Mouse (Mus musculus) thymus, postnatal 4 days (tissue): ENCODE measurements around the gene Ap5s1.
"Not testable (repeated sequence)": the region's sequence is repeated elsewhere in the genome, so short reads cannot be mapped to it uniquely, and the experiment has no call there.

Experiments
- DNase-seq: peaks from one replicate; pipeline ENCODE4 v3.0.0; 2021

Gene Ap5s1

GRCm38 (mm10) chr2:131223569-131223968, 16.7 kb downstream of the Ap5s1 start:
- DNase-seq: no peak

- no peak for DNase-seq
Observed at GRCm38 (mm10) chr2:131225178-131225577, 18.3 kb downstream of the Ap5s1 start.

- not testable (repeated sequence) for DNase-seq
Observed at GRCm38 (mm10) chr2:131226669-131227068, 19.8 kb downstream of the Ap5s1 start.

GRCm38 (mm10) chr2:131227243-131227642, 20.4 kb downstream of the Ap5s1 start:
- DNase-seq: no peak

- no peak for DNase-seq
Observed at GRCm38 (mm10) chr2:131232558-131232957, 25.7 kb downstream of the Ap5s1 start.

- peak; percentile 96 for DNase-seq
Observed at GRCm38 (mm10) chr2:131233307-131234126, 26.6 kb downstream of the Ap5s1 start, which contains the start of gene Mavs. TSS of gene Mavs (plus strand) at chr2:131234063.

GRCm38 (mm10) chr2:131234127-131234650, 27.3 kb downstream of the Ap5s1 start:
- no peak for DNase-seq

GRCm38 (mm10) chr2:131234970-131235635, 28.2 kb downstream of the Ap5s1 start:
- DNase-seq: no peak

GRCm38 (mm10) chr2:131242180-131242579, 35.3 kb downstream of the Ap5s1 start:
- no peak for DNase-seq

GRCm38 (mm10) chr2:131242929-131243328, 36.1 kb downstream of the Ap5s1 start:
- DNase-seq: no peak

- DNase-seq: peak; percentile 70
Observed at GRCm38 (mm10) chr2:131253681-131254328, 46.9 kb downstream of the Ap5s1 start.

GRCm38 (mm10) chr2:131254329-131254713, 47.4 kb downstream of the Ap5s1 start:
- no peak for DNase-seq

GRCm38 (mm10) chr2:131255738-131256137, 48.9 kb downstream of the Ap5s1 start:
- peak; percentile 53 for DNase-seq

- DNase-seq: no peak
Observed at GRCm38 (mm10) chr2:131258693-131259092, 51.8 kb downstream of the Ap5s1 start.

- DNase-seq: no peak
Observed at GRCm38 (mm10) chr2:131260544-131261307, 53.8 kb downstream of the Ap5s1 start.

- no peak for DNase-seq
Observed at GRCm38 (mm10) chr2:131261481-131262212, 54.8 kb downstream of the Ap5s1 start.

GRCm38 (mm10) chr2:131262213-131262672, 55.4 kb downstream of the Ap5s1 start, which contains the start of gene Pank2:
TSS of gene Pank2 (plus strand) at chr2:131262495.
- DNase-seq: peak; percentile 97
